Mouse (Mus musculus) kidney, adult 2 months (tissue): ENCODE results near the gene Pde1c. TPM values are rescaled to one million over a fixed set of nuclear protein-coding genes. Genes with fewer than 3 reads are reported as not detected.
"Not testable (repeated sequence)": the region's sequence is repeated elsewhere in the genome, so short reads cannot be mapped to it uniquely, and the experiment has no call there.

Source experiments
- DNase-seq: peaks from one replicate; pipeline ENCODE4 v3.0.0; 2021
- H3K27ac ChIP-seq: fragments of 200-500 bp; 2 replicates; pipeline ENCODE4 v1.5.1; 2012; ENCODE audit warnings: low read depth, low read length, control low read depth, inconsistent platforms; ENCODE audit not compliant: insufficient read depth
- H3K27me3 ChIP-seq: fragments of 200-500 bp; replicated peaks from 2 replicates; pipeline ENCODE4 v1.6.1; 2012; ENCODE audit warnings: mild to moderate bottlenecking, moderate library complexity, low read length, inconsistent platforms; ENCODE audit not compliant: control insufficient read depth, insufficient read depth
- H3K36me3 ChIP-seq: fragments of 200-500 bp; 2 replicates; pipeline ENCODE4 v1.6.1; 2012; ENCODE audit warnings: mild to moderate bottlenecking, moderate library complexity, low read length, inconsistent platforms; ENCODE audit not compliant: control insufficient read depth, insufficient read depth
- H3K4me1 ChIP-seq: fragments of 200-500 bp; 2 replicates; pipeline ENCODE4 v1.6.1; 2011; ENCODE audit warnings: low read length; ENCODE audit not compliant: control insufficient read depth, insufficient read depth
- H3K4me3 ChIP-seq: fragments of 200-500 bp; 2 replicates; pipeline ENCODE4 v1.5.1; 2011; ENCODE audit warnings: mild to moderate bottlenecking, low read depth, low read length, control low read depth; ENCODE audit not compliant: insufficient read depth
- CTCF ChIP-seq: fragments of 200-500 bp; conservative IDR thresholded peaks from 2 replicates; pipeline ENCODE4 v1.5.1; 2011; ENCODE audit warnings: low read depth, mild to moderate bottlenecking, control low read depth, low read length, moderate library complexity, mixed read lengths; ENCODE audit not compliant: insufficient read depth, insufficient read length
- POLR2A ChIP-seq: fragments of 200-500 bp; IDR thresholded peaks from one replicate; pipeline ENCODE4 v1.6.1; 2011; ENCODE audit warnings: low read depth, low read length, control low read depth
- WGBS: fragments of 180-500 bp; shearing (Covaris S2); methylation state at CpG from one replicate; pipeline ENCODE4 v1.1.7; 2018; 5-methylcytosine and 5-hydroxymethylcytosine counted together
- polyA plus RNA-seq: library from polyadenylated mRNA; depleted of rRNA; stranded (reverse); fragments of >200 nt; gene quantifications from 2 replicates; pipeline ENCODE4 v1.2.3, GENCODE M21; 2012; rRNA removed

Pde1c gene
- polyA plus RNA-seq = 0.76 and 0.94 TPM in 2 replicates

- H3K4me3 ChIP-seq = peak within 1 kb of the TSS; percentile 56
- WGBS = 1% methylated on average over 48 of the region's 48 CpGs
These were observed at the start of gene Pde1c for GRCm38 (mm10) chr6:56568470-56569372. Gene Pde1c (minus strand): TSS chr6:56569103.

GRCm38 (mm10) chr6:56616982-56617613 lies 48.2 kb upstream of the Pde1c start:
- Histone ChIP-seq H3K27ac (no peak overlapping the region), H3K4me3 (no peak overlapping the region), H3K27me3 (no peaks in the 10 kb centered on the region), H3K4me1 (no peaks in the 10 kb centered on the region), H3K36me3 (no peaks in the 10 kb centered on the region)
- peak; percentile 51 for DNase-seq
- 13% methylated on average over 7 of the region's 7 CpGs for WGBS
- TF ChIP-seq POLR2A (no peak), CTCF (no peak)

More at GRCm38 (mm10) chr6:56568470-56569372, at the start of gene Pde1c:
- no peak within 1 kb of the TSS for H3K27ac ChIP-seq
- H3K4me1 ChIP-seq = no peaks in the 10 kb centered on the region
- TF ChIP-seq CTCF = no peak
- TF ChIP-seq POLR2A = no peak
- 0 out of 2 replicates have a peak, but pooled peaks cover 2% of the 10 kb centered on the region for H3K27me3 ChIP-seq
- no peaks in the 10 kb centered on the region for H3K36me3 ChIP-seq
- peak; percentile 21 for DNase-seq

GRCm38 (mm10) chr6:56616228-56616981 lies 47.5 kb upstream of the Pde1c start:
- no peak for DNase-seq
- 67% methylated on average over 10 of the region's 10 CpGs for WGBS

GRCm38 (mm10) chr6:56609529-56609928 lies 40.6 kb upstream of the Pde1c start:
- not testable (repeated sequence) for H3K4me3 ChIP-seq, DNase-seq, H3K36me3 ChIP-seq, H3K4me1 ChIP-seq, H3K27ac ChIP-seq, H3K27me3 ChIP-seq
- 68% methylated on average over 1 of the region's 1 CpGs for WGBS

More at GRCm38 (mm10) chr6:56616228-56616981, 47.5 kb upstream of the Pde1c start:
- no peak overlapping the region for H3K4me3 ChIP-seq
- H3K4me1 ChIP-seq = no peaks in the 10 kb centered on the region
- H3K36me3 ChIP-seq = no peaks in the 10 kb centered on the region
- no peak for TF ChIP-seq CTCF
- TF ChIP-seq POLR2A = no peak
- peak overlapping the region; percentile 19; the same call in 1 of the 2 replicates for H3K27ac ChIP-seq
- H3K27me3 ChIP-seq = no peaks in the 10 kb centered on the region

GRCm38 (mm10) chr6:56608277-56608676 lies 39.4 kb upstream of the Pde1c start:
- H3K4me1 ChIP-seq = no peaks in the 10 kb centered on the region
- DNase-seq = peak; percentile 70
- H3K27me3 ChIP-seq = no peaks in the 10 kb centered on the region
- H3K27ac ChIP-seq = no peak overlapping the region
- no peak overlapping the region for H3K4me3 ChIP-seq
- H3K36me3 ChIP-seq = no peaks in the 10 kb centered on the region
- TF ChIP-seq POLR2A (no peak), CTCF (peak; percentile 80)
- 3% methylated on average over 4 of the region's 4 CpGs for WGBS

- no peak for DNase-seq
- TF ChIP-seq CTCF = no peak
- TF ChIP-seq POLR2A = no peak
- H3K27me3 ChIP-seq = no peaks in the 10 kb centered on the region
- no peaks in the 10 kb centered on the region for H3K4me1 ChIP-seq
- H3K27ac ChIP-seq = no peak overlapping the region
- no peaks in the 10 kb centered on the region for H3K36me3 ChIP-seq
- H3K4me3 ChIP-seq = no peak overlapping the region
- WGBS = 50% methylated on average over 1 of the region's 1 CpGs
These were observed 10.7 kb upstream of the Pde1c start for GRCm38 (mm10) chr6:56579568-56579967.
